Comparison of ENCODE assay signal across 36 mouse cellular contexts in genomic region chr19:55208654-55209053, GRCm38 (mm10). TPM values are rescaled to one million over a fixed set of nuclear protein-coding genes. Genes with fewer than 3 reads are reported as not detected.
A peak's percentile ranks its signal among the peaks of the same experiment; 100 is the strongest.
DNase-seq lines count a peak whose midpoint lies in the region; ATAC-seq and TF ChIP-seq lines count a peak whose summit lies in the region.
"Had no signal": no experiment of that assay in that cellular context is flagged by ENCODE, and none has a peak within 500 bp of the region (broad histone marks: within the 10 kb centered on the region; RNA-seq: fewer than 3 reads in every experiment).

No protein-coding gene starts in this region.

- no peaks in the 10 kb centered on the region for H3K36me3 ChIP-seq in lung, embryonic 14.5 days (ENCODE audit: insufficient read depth)
- H3K36me3 ChIP-seq: embryonic facial prominence, embryonic 13.5 days; forebrain, embryonic 10.5 days; forebrain, embryonic 15.5 days; hindbrain, embryonic 12.5 days; intestine, embryonic 15.5 days; liver, embryonic 13.5 days; neural tube, embryonic 15.5 days had no signal

- WGBS in lung, embryonic 14.5 days = 60% methylated on average over 4 of the region's 4 CpGs

- peak; percentile 26 for DNase-seq in lung, embryonic 14.5 days
- DNase-seq in lung, postnatal 36 days = no peak
- DNase-seq in A20 (ENCODE audit: low read depth, low spot score) (peak; percentile 17), MN1 (ENCODE audit: low spot score) (peak; percentile 52)
- DNase-seq in T-cell, adult 2 months (ENCODE audit: low spot score) = no peak
- DNase-seq in spleen, postnatal 4 days (ENCODE audit: low spot score in 2 of 2) = no peak
- DNase-seq in right cerebral cortex, postnatal 10 days (ENCODE audit: low spot score in 2 of 2) = no peak
- DNase-seq: adrenal gland, adult 2 months; adrenal gland, postnatal 36 days; cerebellum, adult 18-20 months; gastrocnemius, adult 2 months; gastrocnemius, postnatal 36 days; heart, adult 18-20 months; heart, postnatal 36 days; kidney, adult 2 months; kidney, postnatal 10 days; liver, embryonic 13.5 days; lung, adult 2 months; lung, postnatal 4 days; midbrain, embryonic 14.5 days; retina, postnatal 1 day; right cerebral cortex, postnatal 25 days; thymus, adult 18-20 months; thymus, postnatal 36 days had no signal

- H3K4me3 ChIP-seq in lung, embryonic 14.5 days (ENCODE audit: low read depth, low read length) = no peak overlapping the region
- H3K4me3 ChIP-seq: embryonic facial prominence, embryonic 13.5 days; forebrain, embryonic 10.5 days; forebrain, embryonic 15.5 days; gastrocnemius, adult 2 months; hindbrain, embryonic 12.5 days; intestine, embryonic 15.5 days; left cerebral cortex, adult 2 months; liver, embryonic 13.5 days; neural tube, embryonic 15.5 days had no signal

- ATAC-seq in lung, embryonic 14.5 days (ENCODE audit: insufficient read depth) = no peak
- ATAC-seq: forebrain, embryonic 15.5 days; hindbrain, postnatal 0 days; intestine, embryonic 15.5 days had no signal

- no peaks in the 10 kb centered on the region for H3K4me1 ChIP-seq in lung, embryonic 14.5 days (ENCODE audit: insufficient read depth)
- H3K4me1 ChIP-seq: embryonic facial prominence, embryonic 13.5 days; forebrain, embryonic 10.5 days; forebrain, embryonic 15.5 days; hindbrain, embryonic 12.5 days; intestine, embryonic 15.5 days; neural tube, embryonic 15.5 days had no signal

- H3K27me3 ChIP-seq in lung, embryonic 14.5 days (ENCODE audit: insufficient read depth, low read length) = no peaks in the 10 kb centered on the region
- H3K27me3 ChIP-seq: forebrain, embryonic 15.5 days; hindbrain, embryonic 12.5 days; intestine, embryonic 15.5 days had no signal

- H3K9ac ChIP-seq in lung, embryonic 14.5 days = no peak overlapping the region
- H3K9ac ChIP-seq: embryonic facial prominence, embryonic 13.5 days; forebrain, embryonic 15.5 days; hindbrain, embryonic 12.5 days; intestine, embryonic 15.5 days; neural tube, embryonic 15.5 days had no signal

- no peak overlapping the region for H3K27ac ChIP-seq in lung, embryonic 14.5 days (ENCODE audit: low read depth)
- H3K27ac ChIP-seq: embryonic facial prominence, embryonic 13.5 days; forebrain, embryonic 10.5 days; forebrain, embryonic 15.5 days; gastrocnemius, adult 2 months; hindbrain, embryonic 12.5 days; hindbrain, postnatal 0 days; intestine, embryonic 15.5 days; left cerebral cortex, adult 2 months; neural tube, embryonic 15.5 days had no signal

- H3K9me3 ChIP-seq in lung, embryonic 14.5 days (ENCODE audit: low read depth, low read length) = no peaks in the 10 kb centered on the region
- H3K9me3 ChIP-seq: embryonic facial prominence, embryonic 13.5 days; forebrain, embryonic 10.5 days; forebrain, embryonic 15.5 days; hindbrain, embryonic 12.5 days; intestine, embryonic 15.5 days; liver, embryonic 13.5 days; neural tube, embryonic 15.5 days had no signal

- TF ChIP-seq CTCF in lung, embryonic 14.5 days (IDR thresholded peaks at IDR 0.05; ENCODE audit: low read depth) = no peak; the same call in 1 of the 2 replicates

- H3K4me2 ChIP-seq in lung, embryonic 14.5 days = no peak overlapping the region
- H3K4me2 ChIP-seq: embryonic facial prominence, embryonic 13.5 days; forebrain, embryonic 15.5 days; heart, embryonic 11.5 days; hindbrain, embryonic 12.5 days; intestine, embryonic 15.5 days; neural tube, embryonic 15.5 days had no signal

RNA-seq across cellular contexts. Expression of gene Tectb, which starts 28.1 kb away (rescaled TPM):
- not detected in 2 replicates for polyA plus RNA-seq in lung, embryonic 14.5 days (2014; fragmentation: Nextera tagmentation; extraction: Ambion mirVana)
- polyA plus RNA-seq: adrenal gland, adult 2 months; embryonic facial prominence, embryonic 13.5 days; forebrain, embryonic 10.5 days; heart, embryonic 11.5 days; heart, embryonic 16.5 days; large intestine, adult 2 months; limb, embryonic 14.5 days; liver, embryonic 13.5 days; neural tube, embryonic 15.5 days had no signal

RNA-seq across cellular contexts. Expression of gene Gucy2g, which starts 32.4 kb away (rescaled TPM):
- polyA plus RNA-seq in lung, embryonic 14.5 days (2014; fragmentation: Nextera tagmentation; extraction: Ambion mirVana) = not detected in 2 replicates
- polyA plus RNA-seq: forebrain, embryonic 10.5 days; forebrain, embryonic 15.5 days; heart, embryonic 11.5 days; heart, embryonic 16.5 days; hindbrain, embryonic 12.5 days; intestine, embryonic 15.5 days; liver, embryonic 13.5 days had no signal

RNA-seq across cellular contexts. Expression of gene Acsl5, which starts 43.1 kb away (rescaled TPM):
- 60.1 and 69.3 TPM in 2 replicates for polyA plus RNA-seq in lung, embryonic 14.5 days (2014; fragmentation: Nextera tagmentation; extraction: Ambion mirVana)

Comparison
In these comparisons a context has a peak if more than half of its experiments do, and no peak if none do; other contexts are left out.
1. DNase-seq: peak in lung, embryonic 14.5 days (single experiment), A20 (single experiment) and MN1 (single experiment); none in lung, postnatal 36 days (single experiment), T-cell, adult 2 months (single experiment), spleen, postnatal 4 days (0 of 2) and right cerebral cortex, postnatal 10 days (0 of 2).